Mouse (Mus musculus): Measurements from ENCODE around the gene Vta1. TPM values are rescaled to one million over a fixed set of nuclear protein-coding genes. Genes with fewer than 3 reads are reported as not detected.

The Vta1 gene
- polyA plus RNA-seq, 1 experiment = 80.4 TPM

- Histone ChIP-seq H3K4me3 (no peak overlapping the region), H3K79me2 (ENCODE audit: control insufficient read depth, insufficient read depth) (no peaks in the 10 kb centered on the region), H3ac (ENCODE audit: control insufficient read depth, insufficient read length) (no peak overlapping the region), H3K36me3 (ENCODE audit: control insufficient read depth, insufficient read depth) (no peaks in the 10 kb centered on the region), H3K27me3 (ENCODE audit: control insufficient read depth, insufficient read depth, insufficient read length) (no peaks in the 10 kb centered on the region), H3K4me2 (ENCODE audit: low read depth) (no peak overlapping the region)
- TF ChIP-seq TCF12 (IDR thresholded peaks at IDR 0.05; ENCODE audit: insufficient read depth, poor library complexity, severe bottlenecking) (no peak), MYOD1 (IDR thresholded peaks at IDR 0.05; ENCODE audit: control insufficient read depth in 1 of 3, insufficient read length in 2 of 3, low read depth in 2 of 3) (no peak), TCF3 (IDR thresholded peaks at IDR 0.05; ENCODE audit: insufficient read length, low read depth) (no peak), POLR2AphosphoS2 (IDR thresholded peaks at IDR 0.05; ENCODE audit: insufficient read length, low read depth) (no peak), REST (IDR thresholded peaks at IDR 0.05; ENCODE audit: insufficient read depth, insufficient read length) (no peak), SRF (IDR thresholded peaks at IDR 0.05; ENCODE audit: control insufficient read depth, insufficient read length, low read depth) (no peak), CEBPB (IDR thresholded peaks at IDR 0.05; ENCODE audit: insufficient read depth, poor library complexity, severe bottlenecking) (no peak), MYOG (IDR thresholded peaks at IDR 0.05; ENCODE audit: control insufficient read depth in 1 of 3, insufficient read depth in 1 of 3, insufficient read length in 2 of 3, low read depth in 2 of 3) (no peak), USF1 (IDR thresholded peaks at IDR 0.05; ENCODE audit: low read depth) (no peak), E2F4 (IDR thresholded peaks at IDR 0.05; ENCODE audit: insufficient read depth) (no peak), MAX (IDR thresholded peaks at IDR 0.05; ENCODE audit: low read depth) (no peak), POLR2A (IDR thresholded peaks at IDR 0.05; ENCODE audit: insufficient read length, low read depth) (no peak)
Observed at GRCm38 (mm10) chr10:14625706-14626105, 79.7 kb downstream of the Vta1 start.

GRCm38 (mm10) chr10:14619156-14619555 lies 86.2 kb downstream of the Vta1 start:
- H3K4me2 ChIP-seq (ENCODE audit: low read depth) = no peak overlapping the region
- TF ChIP-seq MYOG (IDR thresholded peaks at IDR 0.05; ENCODE audit: control insufficient read depth in 1 of 3, insufficient read depth in 1 of 3, insufficient read length in 2 of 3, low read depth in 2 of 3) (no peak), E2F4 (IDR thresholded peaks at IDR 0.05; ENCODE audit: insufficient read depth) (no peak), POLR2A (IDR thresholded peaks at IDR 0.05; ENCODE audit: insufficient read length, low read depth) (no peak), MYOD1 (IDR thresholded peaks at IDR 0.05; ENCODE audit: control insufficient read depth in 1 of 3, insufficient read length in 2 of 3, low read depth in 2 of 3) (no peak), TCF12 (IDR thresholded peaks at IDR 0.05; ENCODE audit: insufficient read depth, poor library complexity, severe bottlenecking) (no peak), CEBPB (IDR thresholded peaks at IDR 0.05; ENCODE audit: insufficient read depth, poor library complexity, severe bottlenecking) (no peak), SRF (IDR thresholded peaks at IDR 0.05; ENCODE audit: control insufficient read depth, insufficient read length, low read depth) (no peak), USF1 (IDR thresholded peaks at IDR 0.05; ENCODE audit: low read depth) (no peak), TCF3 (IDR thresholded peaks at IDR 0.05; ENCODE audit: insufficient read length, low read depth) (no peak), MAX (IDR thresholded peaks at IDR 0.05; ENCODE audit: low read depth) (no peak), POLR2AphosphoS2 (IDR thresholded peaks at IDR 0.05; ENCODE audit: insufficient read length, low read depth) (no peak), REST (IDR thresholded peaks at IDR 0.05; ENCODE audit: insufficient read depth, insufficient read length) (no peak)
- H3K79me2 ChIP-seq (ENCODE audit: control insufficient read depth, insufficient read depth) = no peaks in the 10 kb centered on the region
- H3K36me3 ChIP-seq (ENCODE audit: control insufficient read depth, insufficient read depth) = no peaks in the 10 kb centered on the region
- H3ac ChIP-seq (ENCODE audit: control insufficient read depth, insufficient read length) = no peak overlapping the region
- no peaks in the 10 kb centered on the region for H3K27me3 ChIP-seq (ENCODE audit: control insufficient read depth, insufficient read depth, insufficient read length)
- H3K4me3 ChIP-seq = no peak overlapping the region

GRCm38 (mm10) chr10:14618301-14618700 lies 87.1 kb downstream of the Vta1 start:
- Histone ChIP-seq H3ac (ENCODE audit: control insufficient read depth, insufficient read length) (no peak overlapping the region), H3K79me2 (ENCODE audit: control insufficient read depth, insufficient read depth) (no peaks in the 10 kb centered on the region), H3K4me2 (ENCODE audit: low read depth) (peak overlapping the region; percentile 21), H3K36me3 (ENCODE audit: control insufficient read depth, insufficient read depth) (no peaks in the 10 kb centered on the region), H3K27me3 (ENCODE audit: control insufficient read depth, insufficient read depth, insufficient read length) (no peaks in the 10 kb centered on the region), H3K4me3 (no peak overlapping the region)
- TF ChIP-seq CEBPB (IDR thresholded peaks at IDR 0.05; ENCODE audit: insufficient read depth, poor library complexity, severe bottlenecking) (no peak), TCF3 (IDR thresholded peaks at IDR 0.05; ENCODE audit: insufficient read length, low read depth) (no peak), MYOG (IDR thresholded peaks at IDR 0.05; ENCODE audit: control insufficient read depth in 1 of 3, insufficient read depth in 1 of 3, insufficient read length in 2 of 3, low read depth in 2 of 3) (no peak), POLR2A (IDR thresholded peaks at IDR 0.05; ENCODE audit: insufficient read length, low read depth) (no peak), MAX (IDR thresholded peaks at IDR 0.05; ENCODE audit: low read depth) (no peak), POLR2AphosphoS2 (IDR thresholded peaks at IDR 0.05; ENCODE audit: insufficient read length, low read depth) (no peak), SRF (IDR thresholded peaks at IDR 0.05; ENCODE audit: control insufficient read depth, insufficient read length, low read depth) (no peak), E2F4 (IDR thresholded peaks at IDR 0.05; ENCODE audit: insufficient read depth) (no peak), USF1 (IDR thresholded peaks at IDR 0.05; ENCODE audit: low read depth) (no peak), TCF12 (IDR thresholded peaks at IDR 0.05; ENCODE audit: insufficient read depth, poor library complexity, severe bottlenecking) (no peak), MYOD1 (IDR thresholded peaks at IDR 0.05; ENCODE audit: control insufficient read depth in 1 of 3, insufficient read length in 2 of 3, low read depth in 2 of 3) (no peak), REST (IDR thresholded peaks at IDR 0.05; ENCODE audit: insufficient read depth, insufficient read length) (no peak)

DNA sequence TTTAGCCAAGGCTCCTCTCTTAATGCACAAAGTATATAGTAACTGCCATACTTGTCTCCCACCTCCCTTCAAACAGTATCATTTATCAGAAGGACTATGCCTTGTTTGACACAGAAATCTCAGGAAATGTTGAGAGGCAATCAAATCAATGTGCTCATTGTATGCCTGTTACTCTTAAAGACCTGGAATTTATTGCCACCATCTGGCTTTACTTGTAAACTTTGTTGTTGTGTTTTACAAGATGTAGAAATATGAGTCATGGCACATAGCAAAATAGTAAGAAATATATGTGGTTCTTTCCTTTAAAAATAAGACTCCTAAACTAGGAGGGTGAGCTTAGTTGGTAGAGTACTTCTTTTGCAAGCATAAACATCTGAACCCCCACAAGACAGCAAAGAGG lies 89.9 kb downstream of the Vta1 start:
- Histone ChIP-seq H3K36me3 (ENCODE audit: control insufficient read depth, insufficient read depth) (no peaks in the 10 kb centered on the region), H3K4me2 (ENCODE audit: low read depth) (no peak overlapping the region), H3K27me3 (ENCODE audit: control insufficient read depth, insufficient read depth, insufficient read length) (no peaks in the 10 kb centered on the region), H3ac (ENCODE audit: control insufficient read depth, insufficient read length) (no peak overlapping the region), H3K4me3 (no peak overlapping the region), H3K79me2 (ENCODE audit: control insufficient read depth, insufficient read depth) (no peaks in the 10 kb centered on the region)
- TF ChIP-seq TCF12 (IDR thresholded peaks at IDR 0.05; ENCODE audit: insufficient read depth, poor library complexity, severe bottlenecking) (no peak), CEBPB (IDR thresholded peaks at IDR 0.05; ENCODE audit: insufficient read depth, poor library complexity, severe bottlenecking) (no peak), USF1 (IDR thresholded peaks at IDR 0.05; ENCODE audit: low read depth) (no peak), TCF3 (IDR thresholded peaks at IDR 0.05; ENCODE audit: insufficient read length, low read depth) (no peak), REST (IDR thresholded peaks at IDR 0.05; ENCODE audit: insufficient read depth, insufficient read length) (no peak), MYOG (IDR thresholded peaks at IDR 0.05; ENCODE audit: control insufficient read depth in 1 of 3, insufficient read depth in 1 of 3, insufficient read length in 2 of 3, low read depth in 2 of 3) (no peak), MAX (IDR thresholded peaks at IDR 0.05; ENCODE audit: low read depth) (no peak), E2F4 (IDR thresholded peaks at IDR 0.05; ENCODE audit: insufficient read depth) (no peak), MYOD1 (IDR thresholded peaks at IDR 0.05; ENCODE audit: control insufficient read depth in 1 of 3, insufficient read length in 2 of 3, low read depth in 2 of 3) (no peak), POLR2A (IDR thresholded peaks at IDR 0.05; ENCODE audit: insufficient read length, low read depth) (no peak), SRF (IDR thresholded peaks at IDR 0.05; ENCODE audit: control insufficient read depth, insufficient read length, low read depth) (no peak), POLR2AphosphoS2 (IDR thresholded peaks at IDR 0.05; ENCODE audit: insufficient read length, low read depth) (no peak)

Measured in myocyte (in vitro differentiated cells).